Mouse (Mus musculus) C2C12 (cell line): ENCODE measurements around the gene Klrd1. TPM values are rescaled to one million over a fixed set of nuclear protein-coding genes. Genes with fewer than 3 reads are reported as not detected.
A peak's percentile ranks its signal among the peaks of the same experiment; 100 is the strongest.

Experiments
- H3K27me3 ChIP-seq: one replicate; pipeline ENCODE4 v1.6.1; 2011; ENCODE audit not compliant: control insufficient read depth, insufficient read depth, insufficient read length
- H3K36me3 ChIP-seq: one replicate; pipeline ENCODE4 v1.6.1; 2011; ENCODE audit not compliant: control insufficient read depth, insufficient read depth
- H3K4me3 ChIP-seq: one replicate; pipeline ENCODE4 v1.5.1; 2011; ENCODE audit warnings: mild to moderate bottlenecking, control low read depth; ENCODE audit not compliant: poor library complexity, insufficient read depth, severe bottlenecking
- H3K79me2 ChIP-seq: one replicate; pipeline ENCODE4 v1.6.1; 2011; ENCODE audit not compliant: control insufficient read depth, insufficient read depth
- H3K79me3 ChIP-seq: one replicate; pipeline ENCODE4 v1.6.1; 2011; ENCODE audit warnings: low read depth, control low read depth
- H3ac ChIP-seq: one replicate; pipeline ENCODE3; 2011; ENCODE audit warnings: low read depth; ENCODE audit not compliant: control insufficient read depth, insufficient read length
- CEBPB ChIP-seq: IDR thresholded peaks from one replicate; pipeline ENCODE4 v1.6.1; 2011; ENCODE audit warnings: low read depth, mild to moderate bottlenecking, control low read depth, moderate library complexity
- CTCF ChIP-seq: IDR thresholded peaks from one replicate; pipeline ENCODE4 v1.5.1; 2011; ENCODE audit not compliant: control insufficient read depth, insufficient read depth, insufficient read length
- FOSL1 ChIP-seq: IDR thresholded peaks from one replicate; pipeline ENCODE4 v1.8.0; 2011; ENCODE audit warnings: mild to moderate bottlenecking, low read length; ENCODE audit not compliant: poor library complexity, insufficient read depth, severe bottlenecking
- MAX ChIP-seq: IDR thresholded peaks from one replicate; pipeline ENCODE4 v1.6.1; 2011; ENCODE audit warnings: mild to moderate bottlenecking, control low read depth
- MYOD1 ChIP-seq: IDR thresholded peaks from one replicate; pipeline ENCODE4 v1.6.1; 2011; ENCODE audit warnings: low read depth; ENCODE audit not compliant: control insufficient read depth, insufficient read length
- MYOG ChIP-seq: IDR thresholded peaks from one replicate; pipeline ENCODE4 v1.6.1; 2011; ENCODE audit not compliant: control insufficient read depth, insufficient read length; ENCODE audit errors: extremely low read depth
- USF1 ChIP-seq: IDR thresholded peaks from one replicate; pipeline ENCODE4 v1.6.1; 2011; ENCODE audit warnings: low read depth, mild to moderate bottlenecking, control low read depth, moderate library complexity
- long read RNA-seq, 2 experiments: library from polyadenylated mRNA; unstranded; transcript quantifications; one replicate each; pipeline ENCODE4 v2.0.0; 2019 to 2020
- polyA plus RNA-seq: library from polyadenylated mRNA; unstranded; fragments of >200 nt; fragmentation: generic; extraction: Trizol; gene quantifications from one replicate; pipeline ENCODE4 v1.2.1, GENCODE M21; 2012; ENCODE audit warnings: missing spikeins

The Klrd1 gene
- polyA plus RNA-seq: not detected
- long read RNA-seq, experiment 1: 0 reads
- long read RNA-seq, experiment 2: 0 reads

GRCm38 (mm10) chr6:129591508-129591907 is at the start of gene Klrd1:
Gene Klrd1, plus strand, starts transcription at chr6:129591782.
- H3K36me3 ChIP-seq: no peaks in the 10 kb centered on the region
- no peaks in the 10 kb centered on the region for H3K27me3 ChIP-seq
- H3K79me3 ChIP-seq: no peaks in the 10 kb centered on the region
- no peak within 1 kb of the TSS for H3K4me3 ChIP-seq
- TF ChIP-seq CEBPB (no peak), MYOG (no peak), MYOD1 (no peak), MAX (no peak), FOSL1 (no peak), USF1 (no peak), CTCF (no peak)
- H3ac ChIP-seq: no peak within 1 kb of the TSS
- H3K79me2 ChIP-seq: no peaks in the 10 kb centered on the region

DNA sequence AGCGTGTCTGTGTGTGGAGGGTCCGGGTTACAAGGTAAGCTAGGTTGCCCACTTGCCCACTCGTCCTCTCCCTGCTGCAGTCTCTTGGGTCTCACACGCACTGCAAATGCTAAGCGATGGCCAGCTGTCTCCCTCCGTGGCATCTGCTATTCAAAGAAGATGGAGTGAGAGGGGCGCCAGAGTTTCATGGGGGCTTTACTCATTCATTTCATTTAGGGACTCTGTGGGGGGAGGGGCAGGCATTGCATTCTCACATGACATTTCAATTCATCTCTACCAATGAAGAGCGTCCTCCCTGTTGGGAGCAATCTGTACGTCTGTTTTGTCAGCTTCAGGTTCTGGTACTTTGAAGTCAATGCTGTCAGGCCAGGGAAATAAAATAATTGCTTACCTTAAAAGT is 49.7 kb upstream of the Klrd1 start:
- H3K4me3 ChIP-seq: no peak overlapping the region
- H3ac ChIP-seq: no peak overlapping the region
- peaks cover 2% of the 10 kb centered on the region for H3K79me2 ChIP-seq
- no peaks in the 10 kb centered on the region for H3K79me3 ChIP-seq
- peaks cover 53% of the 10 kb centered on the region for H3K36me3 ChIP-seq
- H3K27me3 ChIP-seq: no peaks in the 10 kb centered on the region
- no peak for TF ChIP-seq MAX
- TF ChIP-seq USF1: no peak
- TF ChIP-seq CTCF: no peak
- TF ChIP-seq MYOD1: no peak
- TF ChIP-seq FOSL1: no peak
- TF ChIP-seq MYOG: no peak

GRCm38 (mm10) chr6:129542540-129542939 is 49.0 kb upstream of the Klrd1 start:
- Histone ChIP-seq H3K79me3 (no peaks in the 10 kb centered on the region), H3ac (no peak overlapping the region), H3K79me2 (no peaks in the 10 kb centered on the region), H3K27me3 (no peaks in the 10 kb centered on the region), H3K4me3 (no peak overlapping the region), H3K36me3 (peaks cover 51% of the 10 kb centered on the region)
- TF ChIP-seq MYOG (no peak), CEBPB (no peak), MAX (no peak), FOSL1 (no peak), MYOD1 (no peak), USF1 (no peak), CTCF (no peak)

GRCm38 (mm10) chr6:129543709-129544606 is 47.6 kb upstream of the Klrd1 start:
- no peaks in the 10 kb centered on the region for H3K79me3 ChIP-seq

DNA sequence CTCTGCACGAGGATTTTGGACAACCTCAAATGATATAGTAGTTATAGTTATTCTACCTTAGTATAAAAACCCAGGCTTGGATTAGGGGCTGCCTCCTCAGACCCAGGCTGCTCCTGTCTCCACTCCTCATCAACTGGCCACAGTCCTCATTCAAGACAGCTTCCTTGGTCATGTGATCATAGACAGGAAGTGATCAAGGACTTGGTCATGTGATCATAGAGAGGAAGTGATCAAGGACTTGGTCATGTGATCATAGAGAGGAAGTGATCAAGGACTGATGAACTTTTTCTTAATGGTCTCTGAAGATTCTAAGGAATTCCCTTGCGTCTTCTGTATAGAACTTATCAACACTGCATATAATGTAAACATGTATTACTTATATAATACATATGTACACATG is 44.3 kb upstream of the Klrd1 start:
- H3K79me2 ChIP-seq: no peaks in the 10 kb centered on the region
- peaks cover 7% of the 10 kb centered on the region for H3K36me3 ChIP-seq
- no peaks in the 10 kb centered on the region for H3K27me3 ChIP-seq
- TF ChIP-seq CEBPB (no peak), FOSL1 (no peak), USF1 (peak; percentile 49), MAX (no peak), CTCF (no peak), MYOG (no peak)
- no peaks in the 10 kb centered on the region for H3K79me3 ChIP-seq
- H3K4me3 ChIP-seq: no peak overlapping the region
- no peak overlapping the region for H3ac ChIP-seq

More at GRCm38 (mm10) chr6:129543709-129544606, 47.6 kb upstream of the Klrd1 start:
- H3K79me2 ChIP-seq: no peaks in the 10 kb centered on the region
- no peak overlapping the region for H3K4me3 ChIP-seq
- TF ChIP-seq USF1 (peak; percentile 51), CEBPB (no peak), MYOD1 (no peak), CTCF (peak; percentile 63)
- peaks cover 37% of the 10 kb centered on the region for H3K36me3 ChIP-seq
- H3ac ChIP-seq: no peak overlapping the region
- H3K27me3 ChIP-seq: no peaks in the 10 kb centered on the region

- Histone ChIP-seq H3K79me3 (no peaks in the 10 kb centered on the region), H3K79me2 (no peaks in the 10 kb centered on the region), H3K4me3 (no peak overlapping the region), H3ac (no peak overlapping the region), H3K36me3 (no peaks in the 10 kb centered on the region), H3K27me3 (no peaks in the 10 kb centered on the region)
- TF ChIP-seq USF1: no peak
- TF ChIP-seq FOSL1: no peak
Observed at GRCm38 (mm10) chr6:129548009-129548408, 43.6 kb upstream of the Klrd1 start.
